Mouse (Mus musculus) left cerebral cortex, postnatal 10 days (tissue): ENCODE measurements at regions not wholly inside any gene's neighbourhood (a gene's known extent, or its start where the extent isn't known, plus 50 kb on each side); places are given as distances from the start of the nearest gene placed in this dataset.

Source experiments
- DNase-seq, 2 experiments: peaks; one replicate each; pipeline ENCODE4 v3.0.0; 2021 to 2022; ENCODE audit warnings: low spot score in 2 of 2, mixed read lengths in 1 of 2; ENCODE audit errors: extremely low spot score in 1 of 2
- intact Hi-C: fragments of 180-260 bp; cut with DNase I; formaldehyde crosslinking; loops from one replicate; pipeline ENCODE4 v1.15.1; 2025

GRCm38 (mm10) chr12:5440482-5440881 is 65.0 kb upstream of the Klhl29 start:
- intact Hi-C loops, result no loop called here
- DNase-seq, result no peak

- DNase-seq, result no peak
- intact Hi-C loops, result no loop called here
Measured at GRCm38 (mm10) chr12:5435876-5436275, 60.4 kb upstream of the Klhl29 start.

GRCm38 (mm10) chr12:5434060-5434459 is 58.6 kb upstream of the Klhl29 start:
- DNase-seq, result no peak
- intact Hi-C loops, result no loop called here

GRCm38 (mm10) chr12:5432688-5433087 is 57.2 kb upstream of the Klhl29 start:
- intact Hi-C loops, result no loop called here
- no peak for DNase-seq

- DNase-seq, result no peak
- intact Hi-C loops, result no loop called here
Measured at GRCm38 (mm10) chr12:5428733-5429132, 53.3 kb upstream of the Klhl29 start.
